Mouse (Mus musculus): Measurements from ENCODE around the gene Prnp.

GRCm38 (mm10) chr2:131970597-131970996, 60.9 kb downstream of the Prnp start:
- TF ChIP-seq CTCF (IDR thresholded peaks at IDR 0.05; ENCODE audit: low read depth) (no peak), EP300 (optimal IDR thresholded peaks at IDR 0.05) (no peak)

Data from stomach, postnatal 0 days (tissue).